Mouse (Mus musculus) gonadal fat pad, adult 2 months (tissue): ENCODE data around the gene Pax6. TPM values are rescaled to one million over a fixed set of nuclear protein-coding genes. Genes with fewer than 3 reads are reported as not detected.

ENCODE experiments used
- DNase-seq: peaks from one replicate; pipeline ENCODE4 v3.0.0-alpha.2; 2012; ENCODE audit warnings: low read depth
- polyA plus RNA-seq: library from polyadenylated mRNA; depleted of rRNA; stranded (reverse); fragments of >200 nt; gene quantifications from 2 replicates; pipeline ENCODE4 v1.2.3, GENCODE M21; 2012

The Pax6 gene
- polyA plus RNA-seq, 1 experiment = not detected

- no peak for DNase-seq
Measured at GRCm38 (mm10) chr2:105671116-105671797, 2.6 kb downstream of the Pax6 start.

DNA sequence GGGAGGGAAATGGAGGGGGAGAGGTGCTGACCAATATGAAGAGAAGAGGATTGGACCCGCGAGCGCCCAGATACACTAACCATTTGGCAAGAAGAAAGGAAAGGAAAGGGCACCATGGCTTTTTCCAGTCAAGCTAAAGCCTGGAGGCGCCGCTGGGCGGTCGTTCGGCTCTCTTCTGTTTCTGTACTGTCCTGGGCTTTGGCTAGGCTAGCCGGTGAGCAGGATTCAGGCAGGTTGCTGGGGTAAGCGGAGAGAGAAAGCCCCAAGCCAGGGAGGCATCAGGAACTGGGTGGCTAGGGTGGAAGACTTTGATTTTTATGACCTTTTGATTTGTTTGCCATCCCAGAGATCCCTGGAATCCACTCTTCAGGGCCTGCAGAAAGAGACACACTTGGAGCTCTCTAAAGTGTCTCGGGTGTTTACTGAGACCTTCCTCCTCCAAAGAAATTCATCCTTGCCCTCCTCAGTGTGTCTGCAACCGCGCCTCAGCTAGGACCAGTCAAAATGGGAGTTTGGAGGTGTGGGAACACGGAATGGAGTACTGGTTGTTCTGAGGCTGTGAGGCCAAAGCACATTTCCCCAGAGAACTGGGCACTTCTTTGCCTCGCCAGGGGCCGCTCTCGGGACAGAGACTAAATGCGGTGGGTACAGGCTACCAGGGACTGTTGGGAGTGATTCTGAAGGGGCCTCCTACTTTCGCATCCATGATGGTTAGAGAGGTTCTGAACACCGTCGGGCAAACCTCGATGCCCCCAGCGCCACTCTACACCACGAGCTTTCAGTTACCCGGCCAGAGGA lies 3.3 kb downstream of the Pax6 start:
- no peak for DNase-seq

DNA sequence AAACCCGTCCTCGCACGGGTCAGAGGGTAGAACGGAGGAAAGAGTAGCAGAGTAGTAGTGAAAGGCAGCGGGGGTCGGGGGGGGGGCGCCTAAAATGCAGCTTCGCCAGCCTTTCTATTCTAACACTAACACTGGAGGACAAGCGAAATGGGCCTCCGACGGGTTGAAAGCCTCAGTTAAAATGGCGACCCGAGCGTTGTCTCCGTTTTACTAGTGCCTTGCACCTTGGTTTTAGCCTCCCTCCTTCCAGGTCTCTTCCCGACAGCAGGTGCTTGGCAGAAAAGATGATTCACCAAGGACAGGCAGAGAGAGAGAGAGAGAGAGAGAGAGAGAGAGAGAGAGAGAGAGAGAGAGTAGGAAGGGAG lies 3.9 kb downstream of the Pax6 start:
- no peak for DNase-seq

DNA sequence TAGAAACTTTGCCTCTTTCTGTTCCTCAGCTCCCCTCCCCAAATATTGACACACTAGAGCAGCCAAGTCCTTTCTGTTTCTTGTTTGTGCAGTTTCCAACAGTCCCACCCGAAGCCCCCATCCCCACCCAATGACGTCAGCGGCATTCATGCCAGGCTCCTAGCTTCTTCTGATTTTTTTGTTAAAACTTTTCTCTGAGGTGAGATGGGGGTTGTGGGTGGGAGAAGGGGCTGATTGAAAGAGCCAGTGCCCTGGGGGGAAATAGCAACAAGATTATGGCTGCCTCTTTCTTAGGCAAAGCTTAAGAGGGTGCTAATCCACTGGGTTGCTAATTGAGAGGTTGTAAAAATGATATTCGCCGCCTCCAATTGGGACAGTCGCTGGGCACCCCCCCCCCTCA lies 4.4 kb downstream of the Pax6 start:
- no peak for DNase-seq

GRCm38 (mm10) chr2:105673631-105674060 lies 4.9 kb downstream of the Pax6 start:
- DNase-seq = no peak

DNA sequence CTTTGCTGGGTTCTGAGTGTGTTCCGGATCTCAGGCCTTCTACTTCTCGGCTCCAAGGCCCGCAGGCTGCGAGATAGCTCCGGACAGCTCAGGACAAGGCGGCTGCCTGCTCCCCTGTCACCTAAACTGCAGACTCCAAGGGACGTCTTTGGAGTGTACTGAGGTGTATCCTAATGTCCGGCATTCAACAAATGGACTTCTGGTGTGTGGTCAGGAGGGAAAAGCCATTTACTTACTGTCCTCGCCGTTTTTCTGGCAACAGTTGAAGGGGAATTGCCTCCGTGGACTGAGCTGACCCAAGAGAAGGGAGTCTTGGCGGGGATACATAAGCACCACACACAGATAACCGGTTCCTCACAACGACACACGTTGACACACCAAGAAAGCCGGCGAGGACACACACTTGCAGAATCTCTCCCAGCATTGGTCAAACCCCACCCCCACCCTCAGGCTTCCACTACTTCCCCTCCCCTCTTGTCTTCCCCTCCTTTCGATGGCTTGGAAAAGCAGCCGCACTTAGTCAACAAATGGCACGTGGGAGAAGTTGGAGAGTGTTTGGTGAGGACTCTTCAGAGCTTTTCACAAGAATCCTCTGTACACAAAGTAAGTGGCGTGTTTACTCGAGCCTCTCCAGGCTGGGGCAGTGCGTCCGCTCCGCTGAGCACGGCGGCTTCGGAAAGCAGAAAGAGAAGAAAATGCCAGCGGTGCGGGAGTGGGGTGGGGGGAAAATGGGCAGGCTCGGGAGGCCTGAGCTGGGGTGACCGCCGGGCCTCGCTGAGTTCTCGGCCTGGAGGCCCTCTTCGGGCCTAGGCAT lies 5.6 kb downstream of the Pax6 start:
- DNase-seq = no peak

GRCm38 (mm10) chr2:105674875-105675729 lies 6.4 kb downstream of the Pax6 start:
- peak; percentile 13 for DNase-seq

DNA sequence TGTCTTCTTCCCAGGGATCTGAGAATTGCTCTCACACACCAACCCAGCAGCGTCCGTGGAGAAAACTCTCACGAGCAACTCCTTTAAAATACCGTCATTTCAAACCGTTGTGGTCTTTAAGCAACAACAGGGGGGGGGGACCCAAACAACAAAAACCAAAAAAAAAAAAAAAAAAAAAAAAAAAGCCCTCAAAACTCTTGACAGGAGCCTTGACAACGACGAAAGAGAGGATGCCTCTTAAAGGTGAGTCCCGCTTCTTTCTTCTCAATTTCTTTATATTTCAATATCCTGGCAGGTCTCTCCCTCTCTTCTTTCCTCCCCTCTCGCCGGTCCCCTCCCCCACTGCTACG lies 7.0 kb downstream of the Pax6 start:
- DNase-seq = no peak

GRCm38 (mm10) chr2:105676080-105676908 lies 7.6 kb downstream of the Pax6 start:
- DNase-seq = no peak

DNA sequence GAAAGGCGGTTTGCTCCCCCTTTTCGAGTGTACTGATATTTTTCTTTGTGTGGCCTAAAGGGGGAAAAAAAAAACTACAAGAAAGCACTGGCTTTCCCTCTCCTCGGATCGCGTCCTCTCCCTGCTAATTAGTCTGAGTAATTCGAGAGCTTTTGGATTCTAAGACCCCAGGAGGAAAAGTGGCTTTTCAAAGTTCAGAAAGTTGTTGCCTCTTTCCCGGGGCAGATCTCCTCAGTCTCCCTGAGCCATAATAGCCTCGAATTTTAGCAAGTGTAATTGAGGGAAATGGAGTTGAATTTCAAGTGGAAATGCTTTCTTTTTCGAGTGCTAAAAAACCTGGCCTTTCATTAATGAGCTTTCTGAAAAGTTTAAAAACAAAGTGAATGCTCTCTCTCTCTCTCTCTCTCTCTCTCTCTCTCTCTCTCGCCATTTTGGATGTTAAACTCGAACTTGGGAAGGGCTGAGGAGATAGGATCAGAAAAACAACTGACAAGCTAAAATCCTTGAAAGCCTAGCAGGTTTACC lies 8.3 kb downstream of the Pax6 start:
- no peak for DNase-seq

DNA sequence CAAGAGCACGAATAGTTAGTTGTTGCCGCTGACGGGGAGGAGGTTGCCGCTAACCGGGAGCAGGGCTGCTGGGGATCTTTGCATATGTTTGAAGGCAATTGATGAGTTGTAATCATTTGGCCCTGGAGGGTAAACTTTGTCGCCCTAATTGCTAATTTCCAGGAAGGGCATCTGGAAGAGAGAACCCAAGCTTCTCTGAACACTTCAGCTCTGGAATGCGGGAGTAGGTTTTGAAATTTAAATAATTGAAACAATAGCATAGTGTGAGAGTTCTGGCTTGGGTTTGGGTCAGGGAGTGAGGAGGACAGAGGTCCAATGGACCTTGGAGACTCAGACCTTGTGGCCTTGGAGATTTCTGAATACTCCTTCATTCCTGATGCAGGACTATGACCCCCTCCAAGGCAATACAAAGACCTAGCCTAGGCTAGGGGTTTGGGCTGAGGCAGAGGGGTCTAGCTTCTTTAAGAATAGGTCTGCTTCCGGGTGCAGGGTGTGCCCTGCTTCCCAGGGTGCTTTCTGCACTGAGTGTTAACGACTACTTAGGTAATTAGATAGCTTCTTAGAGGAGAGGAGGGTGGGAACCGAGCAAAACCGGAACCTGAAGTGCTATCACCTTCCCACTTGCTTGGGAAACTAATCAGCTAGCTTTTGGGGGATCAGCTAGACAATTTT lies 8.9 kb downstream of the Pax6 start:
- no peak for DNase-seq

GRCm38 (mm10) chr2:105678306-105678705 lies 9.6 kb downstream of the Pax6 start:
- DNase-seq = no peak

GRCm38 (mm10) chr2:105678880-105679321 lies 10.2 kb downstream of the Pax6 start:
- DNase-seq = no peak

- DNase-seq = no peak
Measured at GRCm38 (mm10) chr2:105679331-105679730, 10.6 kb downstream of the Pax6 start.

- DNase-seq = no peak
Measured at GRCm38 (mm10) chr2:105680146-105680998, 11.7 kb downstream of the Pax6 start.

GRCm38 (mm10) chr2:105680999-105681710 lies 12.5 kb downstream of the Pax6 start:
- DNase-seq = no peak

DNA sequence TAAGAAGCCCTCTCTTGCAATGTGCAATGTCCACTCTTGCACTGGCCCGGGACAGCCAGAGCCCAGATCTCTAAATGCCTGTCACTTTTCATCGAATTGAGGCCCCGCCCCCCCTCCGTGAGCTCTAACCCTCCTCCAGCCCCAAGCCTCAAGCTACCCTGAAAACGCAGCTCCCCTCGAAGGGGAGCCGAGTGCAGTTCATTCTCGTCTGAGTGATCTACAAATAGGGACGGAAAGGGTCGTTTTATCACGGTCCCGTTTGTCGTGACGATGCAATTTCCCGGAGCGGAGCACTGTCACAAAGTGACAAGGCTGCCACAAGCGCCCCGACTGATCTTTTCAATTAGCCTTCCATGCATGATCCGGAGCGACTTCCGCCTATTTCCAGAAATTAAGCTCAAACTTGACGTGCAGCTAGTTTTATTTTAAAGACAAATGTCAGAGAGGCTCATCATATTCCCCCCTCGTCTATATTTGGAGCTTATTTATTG lies 13.4 kb downstream of the Pax6 start:
- no peak for DNase-seq
